Mouse (Mus musculus): ENCODE measurements around the gene Matn4. TPM values are rescaled to one million over a fixed set of nuclear protein-coding genes. Genes with fewer than 3 reads are reported as not detected.
"Not testable (repeated sequence)": the region's sequence is repeated elsewhere in the genome, so short reads cannot be mapped to it uniquely, and the experiment has no call there.

The Matn4 gene
- polyA plus RNA-seq, 1 experiment, result 78.0 TPM

DNA sequence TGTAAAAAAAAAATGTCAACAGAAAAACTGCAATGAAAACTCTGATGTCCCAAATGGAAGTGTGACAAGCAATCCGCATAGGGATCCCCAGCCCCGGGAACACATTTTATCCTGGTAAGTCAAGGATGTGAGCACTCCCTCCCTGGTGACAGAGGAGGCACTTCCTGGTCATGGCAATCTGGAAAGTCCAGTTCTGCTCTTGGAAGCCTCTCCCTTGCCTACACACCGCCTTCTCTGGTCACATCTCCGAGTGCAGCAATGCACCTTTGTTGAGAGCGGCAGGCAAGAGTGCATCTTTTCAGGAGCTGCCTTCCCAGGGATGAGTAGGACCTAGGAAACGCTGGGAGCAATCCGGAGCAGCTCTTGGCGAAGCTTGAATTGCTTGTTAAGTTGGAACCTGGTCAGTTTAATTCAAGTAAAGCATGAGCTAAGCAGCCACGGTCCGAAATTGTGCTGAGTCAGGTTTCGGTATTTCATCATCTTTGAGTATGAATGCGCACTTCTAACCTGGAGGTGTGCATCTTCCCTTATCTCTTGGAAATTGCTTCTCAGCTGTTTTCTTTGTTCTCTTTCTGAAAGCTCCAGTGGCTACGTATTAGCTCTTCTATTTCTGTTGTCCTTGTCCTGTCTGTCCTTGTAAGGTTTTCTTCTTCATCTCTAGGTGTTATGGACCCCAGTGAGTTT lies 43.8 kb downstream of the Matn4 start:
- no peak for TF ChIP-seq POLR2A (IDR thresholded peaks at IDR 0.05; ENCODE audit: borderline replicate concordance, extremely low read depth, low read depth, low read length)
- TF ChIP-seq CTCF (IDR thresholded peaks at IDR 0.05; ENCODE audit: insufficient read depth, low read length), result no peak
- Histone ChIP-seq H3K4me1 (ENCODE audit: control insufficient read depth, insufficient read depth, low read length) (peaks cover 3% of the 10 kb centered on the region; the same call in 1 of the 2 replicates), H3K4me3 (replicated peaks; ENCODE audit: extremely low read depth, low read depth, low read length) (no peak overlapping the region)
- 35% methylated on average over 13 of the region's 13 CpGs for WGBS
- DNase-seq, result no peak

DNA sequence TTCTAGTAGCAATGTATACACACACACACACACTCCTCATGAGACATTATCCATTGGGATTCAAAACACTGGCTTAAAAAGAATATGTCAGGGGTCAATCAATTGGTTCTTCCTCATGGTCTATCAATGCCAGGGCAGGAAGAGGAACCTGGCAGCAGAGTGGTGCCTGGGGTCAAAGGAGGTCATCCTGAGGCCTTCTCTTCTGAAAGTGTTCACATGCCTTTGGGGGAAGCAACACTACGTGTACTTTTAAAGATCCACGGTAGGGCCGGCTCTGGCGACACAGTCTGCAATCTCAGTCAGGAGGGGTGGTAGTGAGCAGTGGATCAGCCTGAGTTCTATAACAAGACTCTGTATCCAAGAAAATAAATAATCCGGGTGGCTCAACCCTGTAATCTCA lies 45.3 kb downstream of the Matn4 start:
- 82% methylated on average over 5 of the region's 5 CpGs for WGBS
- Histone ChIP-seq H3K4me3 (replicated peaks; ENCODE audit: extremely low read depth, low read depth, low read length) (no peak overlapping the region), H3K4me1 (ENCODE audit: control insufficient read depth, insufficient read depth, low read length) (peaks cover 6% of the 10 kb centered on the region)
- no peak for DNase-seq
- TF ChIP-seq CTCF (IDR thresholded peaks at IDR 0.05; ENCODE audit: insufficient read depth, low read length) (no peak), POLR2A (IDR thresholded peaks at IDR 0.05; ENCODE audit: borderline replicate concordance, extremely low read depth, low read depth, low read length) (no peak)

DNA sequence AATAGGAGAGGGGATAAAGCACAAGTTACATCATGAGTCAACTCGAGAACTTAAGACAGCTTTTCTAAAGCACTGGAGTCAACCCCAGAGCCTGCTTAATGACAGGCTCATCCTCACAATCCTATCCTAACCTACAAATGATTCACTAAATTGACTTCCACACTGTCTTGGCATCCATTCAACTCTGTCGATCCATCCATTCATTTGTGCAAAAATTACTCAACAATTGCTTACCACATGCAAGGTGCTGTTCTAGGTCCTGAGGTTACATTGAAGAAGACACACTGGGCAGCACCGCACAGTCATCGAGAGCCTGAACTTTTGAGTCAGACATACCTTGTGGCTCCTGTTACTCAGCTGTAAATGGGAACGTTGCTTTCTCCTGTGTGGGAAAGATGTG lies 45.9 kb downstream of the Matn4 start:
- TF ChIP-seq CTCF (IDR thresholded peaks at IDR 0.05; ENCODE audit: insufficient read depth, low read length), result no peak
- Histone ChIP-seq H3K4me3 (replicated peaks; ENCODE audit: extremely low read depth, low read depth, low read length) (no peak overlapping the region), H3K4me1 (ENCODE audit: control insufficient read depth, insufficient read depth, low read length) (peaks cover 6% of the 10 kb centered on the region)
- WGBS, result 85% methylated on average over 5 of the region's 5 CpGs
- no peak for DNase-seq

DNA sequence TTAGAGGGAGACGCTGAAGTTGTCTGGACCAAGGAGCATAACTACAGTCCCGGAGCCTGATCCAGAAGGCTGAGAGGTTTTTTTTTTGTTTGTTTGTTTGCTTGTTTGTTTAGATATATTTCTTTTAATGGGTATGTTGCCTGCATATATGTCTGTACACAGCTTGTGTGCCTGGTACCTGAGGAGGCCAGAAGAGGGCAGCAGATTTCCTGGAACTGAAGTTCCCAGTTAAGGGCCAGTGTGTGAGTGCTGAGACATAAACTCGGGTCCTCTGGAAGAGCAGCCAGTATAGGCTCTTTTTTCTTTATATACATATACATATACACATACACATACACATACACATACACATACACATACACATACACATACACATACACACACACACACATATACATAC lies 46.6 kb downstream of the Matn4 start:
- peaks cover 6% of the 10 kb centered on the region for H3K4me1 ChIP-seq (ENCODE audit: control insufficient read depth, insufficient read depth, low read length)
- WGBS, result 81% methylated on average over 3 of the region's 3 CpGs
- no peak overlapping the region for H3K4me3 ChIP-seq (replicated peaks; ENCODE audit: extremely low read depth, low read depth, low read length)
- peak; percentile 23; the same call in 1 of the 2 replicates for TF ChIP-seq CTCF (IDR thresholded peaks at IDR 0.05; ENCODE audit: insufficient read depth, low read length)
- no peak for TF ChIP-seq POLR2A (IDR thresholded peaks at IDR 0.05; ENCODE audit: borderline replicate concordance, extremely low read depth, low read depth, low read length)
- DNase-seq, result no peak

DNA sequence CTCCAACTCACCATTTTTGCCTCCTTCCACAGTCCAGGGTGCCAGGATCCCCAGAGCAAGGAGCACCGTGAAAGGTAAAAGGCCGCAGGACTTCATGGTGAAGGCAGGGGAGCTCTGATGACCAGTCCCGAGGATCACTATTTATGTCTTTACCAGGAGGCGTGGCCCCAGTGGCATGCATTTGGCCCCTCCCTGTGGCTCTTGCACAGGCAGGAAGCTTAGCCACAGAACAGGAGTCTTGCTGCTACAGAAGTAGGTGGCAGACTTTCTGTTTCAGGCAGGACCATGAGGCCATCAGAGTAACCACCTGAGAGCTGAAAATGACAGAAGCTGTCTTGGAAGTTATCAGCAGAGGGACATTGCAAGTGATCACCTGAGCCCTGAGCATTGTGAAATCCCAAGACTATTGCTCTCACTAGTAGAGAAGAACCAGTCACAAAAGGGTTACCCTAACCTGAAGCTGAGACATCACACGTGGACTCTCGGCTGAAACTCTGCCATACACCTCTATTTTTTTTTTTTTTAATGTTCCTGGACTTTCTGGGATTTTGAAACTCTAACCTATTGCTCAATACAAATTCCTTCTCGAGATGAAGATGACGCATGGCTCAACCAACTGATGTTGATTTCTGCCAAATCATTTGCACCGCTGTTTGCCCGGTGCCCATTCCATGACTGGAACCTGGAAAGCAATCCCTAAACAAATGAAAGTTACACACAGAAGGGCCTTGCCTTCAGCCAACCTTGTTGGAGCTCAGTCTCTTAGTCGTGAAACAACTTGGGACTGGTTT lies 48.6 kb downstream of the Matn4 start:
- TF ChIP-seq CTCF (IDR thresholded peaks at IDR 0.05; ENCODE audit: insufficient read depth, low read length) (no peak), POLR2A (IDR thresholded peaks at IDR 0.05; ENCODE audit: borderline replicate concordance, extremely low read depth, low read depth, low read length) (peak; percentile 17; the same call in 1 of the 2 replicates)
- peak; percentile 27 for DNase-seq
- WGBS, result 45% methylated on average over 11 of the region's 11 CpGs
- Histone ChIP-seq H3K4me1 (ENCODE audit: control insufficient read depth, insufficient read depth, low read length) (peaks cover 6% of the 10 kb centered on the region), H3K4me3 (replicated peaks; ENCODE audit: extremely low read depth, low read depth, low read length) (no peak overlapping the region)

DNA sequence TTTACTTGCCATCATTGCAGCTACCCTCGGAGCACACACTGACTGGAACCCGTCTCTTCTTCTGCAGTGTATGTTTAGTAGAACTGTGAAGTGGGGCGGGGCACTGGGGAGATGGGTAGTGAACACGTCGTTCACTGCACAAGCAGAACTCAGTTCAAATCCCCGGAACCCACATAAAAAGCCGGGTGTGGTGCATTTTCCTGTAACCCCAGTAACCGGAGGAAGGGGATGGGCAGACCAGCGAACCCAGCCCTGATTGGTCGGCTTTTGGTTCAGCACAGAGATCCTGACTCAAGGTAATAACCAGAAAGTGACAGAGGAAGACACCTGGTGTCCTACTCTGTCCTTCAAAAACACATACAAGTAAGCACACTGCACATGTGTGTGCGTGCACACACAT lies 51.6 kb downstream of the Matn4 start:
- no peak for DNase-seq
- H3K4me1 ChIP-seq (ENCODE audit: control insufficient read depth, insufficient read depth, low read length), result peaks cover 3% of the 10 kb centered on the region; the same call in 1 of the 2 replicates
- no peak for TF ChIP-seq CTCF (IDR thresholded peaks at IDR 0.05; ENCODE audit: insufficient read depth, low read length)
- WGBS, result 77% methylated on average over 11 of the region's 11 CpGs
- no peak overlapping the region for H3K4me3 ChIP-seq (replicated peaks; ENCODE audit: extremely low read depth, low read depth, low read length)

DNA sequence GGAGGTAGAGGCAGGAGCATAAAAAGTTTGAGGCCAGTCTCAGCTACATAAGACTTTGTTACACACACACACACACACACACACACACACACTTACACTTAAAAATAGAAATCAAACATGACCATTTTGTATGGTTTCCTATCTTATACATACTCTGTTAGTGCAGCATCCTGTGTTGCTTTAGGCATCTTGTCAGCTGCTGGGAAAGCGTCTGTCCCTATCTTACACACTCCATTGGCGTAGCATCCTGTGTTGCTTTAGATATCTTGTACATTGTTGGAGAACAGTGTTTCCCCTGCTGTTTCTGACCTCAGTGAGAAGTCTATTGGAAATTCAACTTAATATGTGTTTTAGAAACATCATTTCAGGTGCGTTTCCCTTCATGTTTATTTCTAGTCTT lies 52.3 kb downstream of the Matn4 start:
- H3K4me1 ChIP-seq (ENCODE audit: control insufficient read depth, insufficient read depth, low read length), result peaks cover 3% of the 10 kb centered on the region; the same call in 1 of the 2 replicates
- TF ChIP-seq POLR2A (IDR thresholded peaks at IDR 0.05; ENCODE audit: borderline replicate concordance, extremely low read depth, low read depth, low read length) (no peak), CTCF (IDR thresholded peaks at IDR 0.05; ENCODE audit: insufficient read depth, low read length) (no peak)
- DNase-seq, result no peak
- 71% methylated on average over 3 of the region's 3 CpGs for WGBS
- H3K4me3 ChIP-seq (replicated peaks; ENCODE audit: extremely low read depth, low read depth, low read length), result no peak overlapping the region

DNA sequence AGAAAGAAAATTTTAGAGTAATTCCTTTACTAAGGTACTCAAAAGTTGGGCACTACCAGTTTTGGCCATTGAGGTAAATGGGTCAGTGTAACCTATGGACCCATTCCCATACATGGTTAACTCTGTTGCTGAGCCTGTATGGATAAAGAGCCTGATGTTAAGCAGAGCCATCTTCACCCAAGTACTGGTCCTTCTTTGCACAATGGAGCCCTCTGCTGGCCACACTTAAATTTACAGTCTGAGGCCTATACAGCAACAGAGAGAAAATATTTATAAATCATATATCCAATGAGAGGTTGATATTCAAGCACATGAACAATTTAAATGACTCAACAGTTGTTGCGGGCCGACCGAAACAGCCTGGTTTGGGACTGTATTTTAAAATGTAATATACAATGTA lies 56.0 kb downstream of the Matn4 start:
- Histone ChIP-seq H3K4me1 (ENCODE audit: control insufficient read depth, insufficient read depth, low read length) (no peaks in the 10 kb centered on the region), H3K4me3 (replicated peaks; ENCODE audit: extremely low read depth, low read depth, low read length) (no peak overlapping the region)
- DNase-seq, result no peak
- no peak for TF ChIP-seq CTCF (IDR thresholded peaks at IDR 0.05; ENCODE audit: insufficient read depth, low read length)
- TF ChIP-seq POLR2A (IDR thresholded peaks at IDR 0.05; ENCODE audit: borderline replicate concordance, extremely low read depth, low read depth, low read length), result no peak
- WGBS, result 90% methylated on average over 3 of the region's 3 CpGs

DNA sequence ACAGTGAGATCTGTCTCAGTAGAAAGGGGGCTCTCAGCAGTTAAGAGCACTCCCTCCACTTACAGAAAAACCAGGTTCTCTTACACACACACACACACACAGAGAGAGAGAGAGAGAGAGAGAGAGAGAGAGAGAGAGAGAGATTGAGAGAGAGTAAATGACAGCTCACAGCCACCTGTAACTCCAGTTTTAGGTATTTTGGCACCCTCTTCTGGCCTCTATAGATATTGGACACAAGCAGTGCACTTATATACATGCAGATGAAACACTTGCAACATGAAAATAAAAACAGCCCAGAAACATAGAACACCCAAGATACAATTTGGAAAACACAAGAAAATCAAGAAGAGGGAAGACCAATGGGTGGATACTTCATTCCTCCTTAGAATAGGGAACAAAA lies 57.3 kb downstream of the Matn4 start:
- H3K4me3 ChIP-seq (replicated peaks; ENCODE audit: extremely low read depth, low read depth, low read length); DNase-seq; H3K4me1 ChIP-seq (ENCODE audit: control insufficient read depth, insufficient read depth, low read length): not testable (repeated sequence)

DNA sequence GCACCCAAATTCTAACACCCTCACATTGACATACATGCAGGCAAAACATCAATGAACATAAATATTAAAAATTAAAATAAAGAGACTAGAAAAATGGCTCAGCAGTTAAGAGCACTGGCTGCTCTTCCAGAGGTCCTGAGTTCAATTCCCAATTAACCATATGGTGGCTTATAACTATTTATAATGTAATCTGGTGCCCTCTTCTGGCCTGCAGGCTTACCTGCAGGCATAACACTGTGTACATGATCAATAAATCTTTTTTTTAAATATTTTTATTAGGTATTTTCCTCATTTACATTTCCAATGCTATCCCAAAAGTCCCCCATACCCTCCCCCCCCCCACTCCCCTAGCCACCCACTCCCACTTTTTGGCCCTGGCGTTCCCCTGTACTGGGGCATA lies 61.2 kb downstream of the Matn4 start:
- not testable (repeated sequence) for DNase-seq
- 88% methylated on average over 1 of the region's 1 CpGs for WGBS

More for the DNA sequence above, 61.2 kb downstream of the Matn4 start:
- H3K4me3 ChIP-seq (replicated peaks; ENCODE audit: extremely low read depth, low read depth, low read length); H3K4me1 ChIP-seq (ENCODE audit: control insufficient read depth, insufficient read depth, low read length): not testable (repeated sequence)

Other genes starting within 250 kb of the Matn4 start
- gene Kcns1, start 234.0 kb downstream of the Matn4 start, polyA plus RNA-seq (2012; rRNA removed), result 0.07 and 0.21 TPM in 2 replicates
- 0.27 and 16.2 TPM in 2 replicates for gene Wfdc5, start 222.4 kb downstream of the Matn4 start, polyA plus RNA-seq (2012; rRNA removed)
- gene Wfdc12, start 214.6 kb downstream of the Matn4 start, polyA plus RNA-seq (2012; rRNA removed), result 0.43 and 4.4 TPM in 2 replicates
- gene Wfdc15a, start 205.0 kb downstream of the Matn4 start, polyA plus RNA-seq (2012; rRNA removed), result not detected in 2 replicates
- gene Wfdc15b, start 183.5 kb downstream of the Matn4 start, polyA plus RNA-seq (2012; rRNA removed), result 0.34 TPM in 1 of 2 replicates, not detected in the other
- gene Svs2, start 166.7 kb downstream of the Matn4 start, polyA plus RNA-seq (2012; rRNA removed), result not detected in 2 replicates
- gene Svs3b, start 148.5 kb downstream of the Matn4 start, polyA plus RNA-seq (2012; rRNA removed), result not detected in 2 replicates
- not detected in 2 replicates for gene Svs4, start 126.7 kb downstream of the Matn4 start, polyA plus RNA-seq (2012; rRNA removed)
- not detected in 2 replicates for gene Svs3a, start 115.9 kb downstream of the Matn4 start, polyA plus RNA-seq (2012; rRNA removed)
- not detected in 2 replicates for gene Svs6, start 88.4 kb downstream of the Matn4 start, polyA plus RNA-seq (2012; rRNA removed)
- gene Svs5, start 72.4 kb downstream of the Matn4 start, polyA plus RNA-seq (2012; rRNA removed), result not detected in 2 replicates
- gene Slpi, start 16.1 kb downstream of the Matn4 start, polyA plus RNA-seq (2012; rRNA removed), result 64.8 and 662 TPM in 2 replicates
- 86.8 and 101 TPM in 2 replicates for gene Rbpjl, start 2.0 kb downstream of the Matn4 start, polyA plus RNA-seq (2012; rRNA removed)
- 75.1 and 91.1 TPM in 2 replicates for gene Sdc4, start 38.7 kb upstream of the Matn4 start, polyA plus RNA-seq (2012; rRNA removed)
- 89.8 and 133 TPM in 2 replicates for gene Sys1, start 51.8 kb upstream of the Matn4 start, polyA plus RNA-seq (2012; rRNA removed)
- 47.7 and 52.2 TPM in 2 replicates for gene Gm20458, start 55.8 kb upstream of the Matn4 start, polyA plus RNA-seq (2012; rRNA removed)
- not detected in 2 replicates for gene Trp53tg5, start 68.6 kb upstream of the Matn4 start, polyA plus RNA-seq (2012; rRNA removed)
- gene Dbndd2, start 80.9 kb upstream of the Matn4 start, polyA plus RNA-seq (2012; rRNA removed), result 52.6 and 72.9 TPM in 2 replicates
- 93.8 and 104 TPM in 2 replicates for gene Pigt, start 92.4 kb upstream of the Matn4 start, polyA plus RNA-seq (2012; rRNA removed)
- 1,286 and 1,630 TPM in 2 replicates for gene Wfdc2, start 157.3 kb upstream of the Matn4 start, polyA plus RNA-seq (2012; rRNA removed)
- not detected in 2 replicates for gene Spint3, start 168.3 kb upstream of the Matn4 start, polyA plus RNA-seq (2012; rRNA removed)
- gene Wfdc6a, start 180.3 kb upstream of the Matn4 start, polyA plus RNA-seq (2012; rRNA removed), result 2.3 and 2.4 TPM in 2 replicates
- 0.27 and 0.65 TPM in 2 replicates for gene Eppin, start 188.4 kb upstream of the Matn4 start, polyA plus RNA-seq (2012; rRNA removed)
- 1.3 and 1.9 TPM in 2 replicates for gene Wfdc6b, start 208.4 kb upstream of the Matn4 start, polyA plus RNA-seq (2012; rRNA removed)
- gene Wfdc8, start 208.5 kb upstream of the Matn4 start, polyA plus RNA-seq (2012; rRNA removed), result 5.3 and 8.5 TPM in 2 replicates
- 0.97 and 1.9 TPM in 2 replicates for gene Wfdc16, start 233.6 kb upstream of the Matn4 start, polyA plus RNA-seq (2012; rRNA removed)